Mouse (Mus musculus): ENCODE measurements around the gene Scg3. TPM values are rescaled to one million over a fixed set of nuclear protein-coding genes. Genes with fewer than 3 reads are reported as not detected.

Gene Scg3
- polyA plus RNA-seq, 1 experiment from 2014 or later = 5.1 TPM

DNA sequence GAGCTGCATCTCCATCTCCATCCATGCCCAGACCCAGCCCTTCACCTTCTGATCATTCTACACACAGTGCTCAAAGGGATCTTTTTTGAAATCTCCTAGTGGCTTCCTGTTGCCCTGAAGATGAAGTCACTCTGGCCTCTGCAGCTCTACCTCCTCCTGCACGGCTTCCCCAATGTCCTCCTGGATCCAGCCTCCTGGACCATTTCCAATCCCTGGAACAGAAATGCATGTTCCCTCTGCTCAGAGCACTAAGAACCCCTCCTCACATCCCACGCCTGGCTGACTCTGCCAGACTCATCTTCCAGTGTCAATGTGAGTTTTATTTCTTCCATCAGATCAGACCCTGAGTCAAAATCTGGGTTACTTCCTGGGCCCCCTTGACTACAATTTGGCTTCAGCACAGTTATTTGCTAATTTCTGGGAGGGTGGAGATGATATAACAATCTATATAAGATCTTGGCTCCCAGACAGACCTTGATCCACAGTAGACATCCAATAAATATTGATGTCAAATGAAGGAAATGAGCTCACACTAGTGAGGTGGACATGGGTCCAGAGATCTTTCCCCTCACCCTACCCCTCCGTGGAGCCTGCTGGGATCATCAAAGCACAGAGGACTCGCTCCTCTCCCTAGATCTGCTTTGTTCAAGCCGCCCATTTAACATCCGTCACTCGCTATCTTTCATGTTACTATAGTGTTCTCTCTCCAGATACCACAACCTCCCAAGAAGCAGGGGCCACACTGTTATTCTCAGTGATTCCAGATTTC is 83.5 kb downstream of the Scg3 start:
- no peak overlapping the region for H3K9ac ChIP-seq (ENCODE audit: low read length)
- H3K4me2 ChIP-seq (replicated peaks; ENCODE audit: low read depth) = no peak overlapping the region
- no peak for DNase-seq (ENCODE audit: low spot score)
- no peak for TF ChIP-seq CTCF (IDR thresholded peaks at IDR 0.05; ENCODE audit: low read depth)
- TF ChIP-seq EP300 (optimal IDR thresholded peaks at IDR 0.05) = no peak
- H3K4me3 ChIP-seq (ENCODE audit: low read depth, low read length) = no peak overlapping the region
- no peaks in the 10 kb centered on the region for H3K36me3 ChIP-seq (ENCODE audit: control insufficient read depth, insufficient read depth, low read length)
- no peaks in the 10 kb centered on the region for H3K9me3 ChIP-seq (ENCODE audit: control insufficient read depth, low read length)
- no peak overlapping the region for H3K27ac ChIP-seq (replicated peaks)
- no peaks in the 10 kb centered on the region for H3K27me3 ChIP-seq (ENCODE audit: control insufficient read depth, insufficient read depth, low read length)
- H3K4me1 ChIP-seq (replicated peaks; ENCODE audit: control insufficient read depth, insufficient read depth) = 0 out of 2 replicates have a peak, but pooled peaks cover 2% of the 10 kb centered on the region
- 59% methylated on average over 7 of the region's 7 CpGs for WGBS
- ATAC-seq (ENCODE audit: low FRiP score, low TSS enrichment) = no peak; the same call in 1 of the 2 replicates

DNA sequence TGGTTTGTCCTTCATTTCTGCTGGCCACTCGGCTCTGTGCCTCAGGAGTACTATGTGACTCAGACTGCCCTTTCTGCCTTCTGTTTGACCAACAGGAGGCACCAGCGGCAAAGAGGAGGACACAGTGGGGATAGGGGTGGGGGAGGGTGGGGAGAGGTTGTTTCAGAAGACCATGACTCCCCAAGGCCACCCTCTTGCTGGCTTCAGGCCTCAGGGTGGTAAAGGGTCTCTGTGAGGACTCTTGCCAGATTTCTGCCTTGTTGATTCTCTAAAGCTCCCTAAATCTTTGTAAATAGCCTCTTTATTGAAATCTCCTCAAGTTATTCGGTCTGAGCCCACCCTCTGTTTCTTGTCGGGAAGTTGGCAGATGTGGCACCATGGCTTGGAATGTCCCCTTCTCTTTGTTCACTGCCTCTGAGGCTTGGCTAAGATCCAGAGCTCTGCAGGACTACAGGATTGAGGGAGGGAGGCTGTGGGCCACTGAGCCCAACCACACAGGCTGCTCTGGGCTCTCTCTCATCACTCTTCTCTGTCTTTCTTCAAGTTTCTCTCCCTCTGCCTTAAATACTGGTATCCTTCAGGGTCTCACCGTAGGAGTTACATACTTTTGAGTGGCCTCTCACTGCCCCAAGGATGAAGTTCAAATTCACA is 84.5 kb downstream of the Scg3 start:
- whole genome bisulfite sequencing = 40% methylated on average over 5 of the region's 5 CpGs
- TF ChIP-seq EP300 (optimal IDR thresholded peaks at IDR 0.05) = no peak
- TF ChIP-seq CTCF (IDR thresholded peaks at IDR 0.05; ENCODE audit: low read depth) = peak; percentile 54
- DNase-seq (ENCODE audit: low spot score) (peak; percentile 15), ATAC-seq (ENCODE audit: low FRiP score, low TSS enrichment) (peak; percentile 42; the same call in 1 of the 2 replicates)
- 0 out of 2 replicates have a peak, but pooled peaks cover 2% of the 10 kb centered on the region for H3K4me1 ChIP-seq (replicated peaks; ENCODE audit: control insufficient read depth, insufficient read depth)
- H3K27me3 ChIP-seq (ENCODE audit: control insufficient read depth, insufficient read depth, low read length) = no peaks in the 10 kb centered on the region
- H3K9me3 ChIP-seq (ENCODE audit: control insufficient read depth, low read length) = no peaks in the 10 kb centered on the region
- no peak overlapping the region for H3K9ac ChIP-seq (ENCODE audit: low read length)
- H3K36me3 ChIP-seq (ENCODE audit: control insufficient read depth, insufficient read depth, low read length) = no peaks in the 10 kb centered on the region
- no peak overlapping the region; the same call in 1 of the 2 replicates for H3K27ac ChIP-seq (replicated peaks)
- H3K4me2 ChIP-seq (replicated peaks; ENCODE audit: low read depth) = no peak overlapping the region
- no peak overlapping the region for H3K4me3 ChIP-seq (ENCODE audit: low read depth, low read length)

DNA sequence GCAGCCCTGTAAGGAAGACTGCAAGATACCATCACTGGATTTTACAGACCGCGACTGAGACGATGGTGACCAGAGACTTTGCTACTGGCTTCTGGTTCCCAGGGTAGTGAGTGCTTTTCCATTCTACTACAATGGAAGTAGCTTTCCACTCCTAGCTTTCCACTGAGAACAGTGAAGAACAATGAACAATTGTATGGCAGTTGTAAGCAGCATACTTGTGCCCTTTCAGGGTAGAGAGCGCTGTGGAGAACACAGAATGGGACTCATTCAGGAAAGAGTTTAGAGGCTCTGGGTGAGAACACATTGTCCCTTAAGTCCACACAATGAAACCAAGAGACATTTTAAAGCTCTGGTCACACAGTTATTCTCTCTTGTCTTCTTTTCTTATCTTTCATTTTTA is 86.3 kb downstream of the Scg3 start:
- TF ChIP-seq EP300 (optimal IDR thresholded peaks at IDR 0.05) (no peak), CTCF (IDR thresholded peaks at IDR 0.05; ENCODE audit: low read depth) (no peak)
- Histone ChIP-seq H3K4me1 (replicated peaks; ENCODE audit: control insufficient read depth, insufficient read depth) (0 out of 2 replicates have a peak, but pooled peaks cover 2% of the 10 kb centered on the region), H3K9me3 (ENCODE audit: control insufficient read depth, low read length) (no peaks in the 10 kb centered on the region), H3K9ac (ENCODE audit: low read length) (no peak overlapping the region), H3K4me3 (ENCODE audit: low read depth, low read length) (no peak overlapping the region), H3K4me2 (replicated peaks; ENCODE audit: low read depth) (no peak overlapping the region), H3K27ac (replicated peaks) (no peak overlapping the region), H3K36me3 (ENCODE audit: control insufficient read depth, insufficient read depth, low read length) (no peaks in the 10 kb centered on the region), H3K27me3 (ENCODE audit: control insufficient read depth, insufficient read depth, low read length) (no peaks in the 10 kb centered on the region)
- WGBS = 85% methylated on average over 4 of the region's 4 CpGs
- no peak for DNase-seq (ENCODE audit: low spot score)
- ATAC-seq (ENCODE audit: low FRiP score, low TSS enrichment) = no peak

DNA sequence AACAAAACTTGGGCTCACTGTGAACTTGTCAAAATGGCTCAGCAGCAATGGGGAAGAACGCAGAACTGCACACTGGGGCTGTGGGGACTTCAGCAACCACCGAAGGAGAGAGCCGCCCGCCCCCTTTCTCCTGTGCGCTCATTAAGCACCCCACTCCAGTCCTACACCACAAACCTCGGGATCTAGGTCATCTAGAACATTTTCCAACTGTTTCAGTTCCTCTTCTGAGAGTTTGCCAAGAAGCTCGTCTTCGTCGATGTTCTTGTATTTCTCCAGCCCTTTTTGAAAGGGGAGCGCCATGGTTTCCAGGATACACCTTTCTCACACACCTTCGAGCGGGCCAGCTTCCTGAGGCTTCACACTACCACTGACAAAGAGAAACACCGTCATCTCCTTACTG is 86.8 kb downstream of the Scg3 start:
- H3K4me3 ChIP-seq (ENCODE audit: low read depth, low read length) = no peak overlapping the region
- WGBS = 82% methylated on average over 13 of the region's 13 CpGs
- no peak overlapping the region for H3K9ac ChIP-seq (ENCODE audit: low read length)
- no peak for TF ChIP-seq CTCF (IDR thresholded peaks at IDR 0.05; ENCODE audit: low read depth)
- TF ChIP-seq EP300 (optimal IDR thresholded peaks at IDR 0.05) = no peak
- 0 out of 2 replicates have a peak, but pooled peaks cover 2% of the 10 kb centered on the region for H3K4me1 ChIP-seq (replicated peaks; ENCODE audit: control insufficient read depth, insufficient read depth)
- ATAC-seq (ENCODE audit: low FRiP score, low TSS enrichment) (no peak), DNase-seq (ENCODE audit: low spot score) (no peak)
- no peaks in the 10 kb centered on the region for H3K36me3 ChIP-seq (ENCODE audit: control insufficient read depth, insufficient read depth, low read length)
- H3K27ac ChIP-seq (replicated peaks) = no peak overlapping the region
- no peaks in the 10 kb centered on the region for H3K27me3 ChIP-seq (ENCODE audit: control insufficient read depth, insufficient read depth, low read length)
- no peaks in the 10 kb centered on the region for H3K9me3 ChIP-seq (ENCODE audit: control insufficient read depth, low read length)
- H3K4me2 ChIP-seq (replicated peaks; ENCODE audit: low read depth) = no peak overlapping the region

DNA sequence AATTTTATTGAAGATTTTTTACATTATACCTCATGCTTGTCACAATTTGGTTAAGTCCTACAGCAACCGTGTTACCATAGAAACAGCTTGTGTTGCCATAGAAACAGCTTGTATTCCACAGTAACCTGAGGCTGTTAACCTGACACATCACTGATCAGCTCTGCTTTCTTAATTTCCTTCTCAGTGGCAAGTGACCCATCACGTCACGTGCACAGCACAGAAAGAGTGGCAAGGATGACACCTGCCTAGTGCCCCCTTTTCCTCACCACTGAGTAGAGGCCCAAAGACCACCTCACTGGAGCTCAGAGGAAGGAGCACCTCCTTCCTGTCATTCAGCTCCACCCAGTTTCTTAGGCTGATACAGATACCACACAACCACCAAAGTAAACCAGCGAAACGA is 90.4 kb downstream of the Scg3 start:
- H3K9me3 ChIP-seq (ENCODE audit: control insufficient read depth, low read length) = no peaks in the 10 kb centered on the region
- no peaks in the 10 kb centered on the region for H3K4me1 ChIP-seq (replicated peaks; ENCODE audit: control insufficient read depth, insufficient read depth)
- H3K9ac ChIP-seq (ENCODE audit: low read length) = no peak overlapping the region
- no peak overlapping the region for H3K4me3 ChIP-seq (ENCODE audit: low read depth, low read length)
- TF ChIP-seq CTCF (IDR thresholded peaks at IDR 0.05; ENCODE audit: low read depth) (no peak), EP300 (optimal IDR thresholded peaks at IDR 0.05) (no peak)
- no peaks in the 10 kb centered on the region for H3K27me3 ChIP-seq (ENCODE audit: control insufficient read depth, insufficient read depth, low read length)
- H3K4me2 ChIP-seq (replicated peaks; ENCODE audit: low read depth) = no peak overlapping the region
- no peaks in the 10 kb centered on the region for H3K36me3 ChIP-seq (ENCODE audit: control insufficient read depth, insufficient read depth, low read length)
- H3K27ac ChIP-seq (replicated peaks) = no peak overlapping the region
- DNase-seq (ENCODE audit: low spot score) (no peak), ATAC-seq (ENCODE audit: low FRiP score, low TSS enrichment) (no peak)
- 83% methylated on average over 5 of the region's 5 CpGs for WGBS

Other genes with a start within 250 kb of the Scg3 start
- gene Leo1, start 242.5 kb downstream of the Scg3 start, polyA plus RNA-seq (2015; fragmentation: Nextera tagmentation; extraction: Ambion mirVana) = 16.1 and 17.8 TPM in 2 replicates
- gene Tmod3, start 124.4 kb downstream of the Scg3 start, polyA plus RNA-seq (2015; fragmentation: Nextera tagmentation; extraction: Ambion mirVana) = 109 and 111 TPM in 2 replicates
- 11.3 and 11.9 TPM in 2 replicates for gene Tmod2, start 72.7 kb downstream of the Scg3 start, polyA plus RNA-seq (2015; fragmentation: Nextera tagmentation; extraction: Ambion mirVana)
- 30.3 and 32.2 TPM in 2 replicates for gene Lysmd2, start 58.3 kb downstream of the Scg3 start, polyA plus RNA-seq (2015; fragmentation: Nextera tagmentation; extraction: Ambion mirVana)
- 4.2 and 4.6 TPM in 2 replicates for gene Bmp5, start 91.3 kb upstream of the Scg3 start, polyA plus RNA-seq (2015; fragmentation: Nextera tagmentation; extraction: Ambion mirVana)

All from stomach, postnatal 0 days (tissue).